Mouse (Mus musculus): ENCODE measurements at regions not wholly inside any gene's neighbourhood (a gene's known extent, or its start where the extent isn't known, plus 50 kb on each side); places are given as distances from the start of the nearest gene placed in this dataset.
"Not testable (repeated sequence)": the region's sequence is repeated elsewhere in the genome, so short reads cannot be mapped to it uniquely, and the experiment has no call there.

DNA sequence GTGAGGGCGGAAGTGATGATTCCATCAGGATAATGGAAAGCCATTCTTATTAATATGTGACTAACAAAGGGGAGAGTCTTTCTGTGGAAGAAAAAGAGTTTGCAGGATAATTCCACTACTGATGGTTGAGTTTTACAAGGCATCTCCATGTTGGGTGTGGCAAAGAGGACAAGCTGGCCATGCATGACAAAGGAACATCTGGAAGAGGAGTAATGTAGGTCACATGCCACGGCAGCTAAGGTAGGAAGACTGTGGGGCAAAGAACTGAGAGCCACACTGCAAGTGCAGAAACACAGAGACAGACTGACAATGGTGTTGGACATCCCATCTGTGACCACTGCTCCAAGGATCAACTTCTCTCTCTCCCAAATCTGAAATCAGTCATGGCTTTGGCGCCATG is 196.4 kb upstream of the Gdi2 start:
- DNase-seq, result no peak
- intact Hi-C loops (cut with DNase I), result no loop called here

DNA sequence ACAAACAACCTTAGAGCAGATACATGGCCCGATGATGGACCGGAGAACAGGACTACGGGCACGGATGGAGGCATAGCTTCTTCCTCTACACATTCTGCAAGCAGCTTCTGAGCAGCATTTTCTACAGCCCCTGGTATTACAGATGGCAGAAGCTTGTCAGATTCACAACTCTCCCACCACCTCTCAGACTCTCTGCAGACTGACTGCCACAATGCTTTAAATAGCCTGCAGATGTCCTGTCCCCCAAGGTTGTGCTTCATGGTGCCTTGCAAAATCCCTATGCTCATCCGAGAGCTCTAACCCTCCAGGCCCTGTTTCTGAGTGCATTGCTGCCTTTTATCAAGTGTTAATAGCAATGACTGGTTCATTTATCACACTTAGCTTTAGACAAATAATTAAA is 194.3 kb upstream of the Gdi2 start:
- no peak for DNase-seq
- intact Hi-C loops (cut with DNase I), result no loop called here

DNA sequence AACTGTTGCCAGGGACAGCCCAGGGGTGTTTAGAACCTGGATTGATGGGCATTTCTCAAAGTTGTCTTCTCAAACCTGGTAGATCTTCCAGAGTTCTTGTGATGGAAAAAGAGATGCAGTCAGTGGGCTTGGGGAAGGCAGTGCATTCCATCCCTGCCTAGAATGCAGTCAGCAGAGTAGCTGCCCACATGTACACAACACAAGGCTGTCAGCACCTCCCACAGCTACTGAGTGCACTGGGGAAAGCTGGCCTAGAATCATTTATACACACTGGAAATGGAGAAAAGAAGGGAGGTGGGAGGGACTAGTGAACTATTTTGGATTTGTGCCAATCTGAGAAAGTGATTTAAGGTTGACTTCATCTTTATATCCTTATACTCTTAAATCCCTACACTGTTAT is 183.0 kb upstream of the Gdi2 start:
- intact Hi-C loops (cut with DNase I); DNase-seq: not testable (repeated sequence)

- intact Hi-C loops (cut with DNase I), result no loop called here
Measured at GRCm38 (mm10) chr13:3358079-3358608, 179.7 kb upstream of the Gdi2 start.

GRCm38 (mm10) chr13:3358996-3359750 is 178.7 kb upstream of the Gdi2 start:
- DNase-seq, result peak; percentile 5 to 8
- intact Hi-C loops (cut with DNase I), result no loop called here

More at GRCm38 (mm10) chr13:3358079-3358608, 179.7 kb upstream of the Gdi2 start:
- no peak for DNase-seq

- peak; percentile 8 to 26 for DNase-seq
- intact Hi-C loops (cut with DNase I), result not testable (repeated sequence)
Measured at GRCm38 (mm10) chr13:3359751-3360260, 178.1 kb upstream of the Gdi2 start.

DNA sequence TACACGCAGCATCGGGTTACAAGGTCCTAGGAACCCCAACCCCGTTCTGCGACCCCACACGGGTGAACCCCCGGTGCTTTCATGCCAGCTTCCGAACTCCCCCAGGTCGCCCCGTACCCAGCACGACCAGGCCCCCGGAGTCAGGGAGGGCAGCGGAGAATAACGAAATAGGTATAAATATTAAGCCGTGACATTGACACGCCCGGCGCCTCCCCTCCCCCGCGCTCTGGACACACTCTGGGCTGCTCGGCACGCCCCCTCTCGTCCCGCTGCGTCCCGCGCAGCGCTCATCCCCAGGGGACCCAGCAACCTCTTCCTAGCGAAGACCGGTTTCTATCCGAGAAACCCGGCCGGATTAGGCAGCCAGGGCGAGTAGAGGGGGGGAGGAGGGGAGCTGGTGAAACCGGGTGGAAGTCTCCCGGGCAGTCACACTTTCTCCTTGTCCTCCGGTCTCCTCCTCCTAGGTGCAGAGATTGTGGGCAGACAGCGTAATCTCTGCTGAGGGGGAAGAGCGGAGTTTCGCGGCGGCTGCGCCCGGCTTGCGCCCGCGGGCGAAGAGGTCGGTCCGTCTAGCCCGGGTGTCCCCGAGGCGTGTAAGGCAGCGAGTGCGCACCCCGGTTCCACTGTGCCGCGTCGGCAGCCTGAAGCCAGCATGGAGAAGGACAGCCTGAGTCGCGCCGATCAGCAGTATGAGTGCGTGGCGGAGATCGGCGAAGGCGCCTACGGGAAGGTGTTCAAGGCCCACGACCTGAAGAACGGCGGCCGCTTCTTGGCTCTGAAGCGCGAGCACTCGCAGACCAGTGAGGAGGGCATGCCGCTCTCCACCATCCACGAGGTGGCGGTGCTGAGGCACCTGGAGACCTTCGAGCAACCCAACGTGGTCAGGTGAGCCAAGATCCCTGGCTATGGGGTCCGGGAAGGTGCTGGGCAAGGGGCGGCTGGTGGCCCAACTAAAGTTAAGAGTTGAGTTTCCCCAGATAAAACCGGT is 177.1 kb upstream of the Gdi2 start:
- intact Hi-C loops (cut with DNase I), result no loop called here
- DNase-seq, result peak; percentile 24 to 41

DNA sequence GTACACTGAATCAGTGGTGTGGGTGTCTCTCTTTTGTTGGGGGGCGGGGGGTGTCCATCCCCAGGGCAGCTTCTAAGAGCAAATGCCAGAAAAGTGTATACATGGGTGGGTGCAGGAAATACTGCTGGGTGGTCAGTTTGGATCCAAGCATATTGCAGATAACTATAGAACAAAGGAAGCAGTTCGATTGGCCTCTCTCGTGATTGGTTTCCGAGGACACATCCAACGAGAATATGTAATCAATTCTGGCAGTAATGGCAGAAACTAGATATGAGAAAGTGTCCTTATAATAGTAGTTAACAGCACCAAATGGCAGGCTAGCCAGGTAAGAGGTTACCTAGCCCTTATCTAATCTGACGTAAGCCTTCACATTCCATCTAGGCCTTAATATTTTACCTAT is 165.2 kb upstream of the Gdi2 start:
- DNase-seq, result no peak
- intact Hi-C loops (cut with DNase I), result no loop called here

DNA sequence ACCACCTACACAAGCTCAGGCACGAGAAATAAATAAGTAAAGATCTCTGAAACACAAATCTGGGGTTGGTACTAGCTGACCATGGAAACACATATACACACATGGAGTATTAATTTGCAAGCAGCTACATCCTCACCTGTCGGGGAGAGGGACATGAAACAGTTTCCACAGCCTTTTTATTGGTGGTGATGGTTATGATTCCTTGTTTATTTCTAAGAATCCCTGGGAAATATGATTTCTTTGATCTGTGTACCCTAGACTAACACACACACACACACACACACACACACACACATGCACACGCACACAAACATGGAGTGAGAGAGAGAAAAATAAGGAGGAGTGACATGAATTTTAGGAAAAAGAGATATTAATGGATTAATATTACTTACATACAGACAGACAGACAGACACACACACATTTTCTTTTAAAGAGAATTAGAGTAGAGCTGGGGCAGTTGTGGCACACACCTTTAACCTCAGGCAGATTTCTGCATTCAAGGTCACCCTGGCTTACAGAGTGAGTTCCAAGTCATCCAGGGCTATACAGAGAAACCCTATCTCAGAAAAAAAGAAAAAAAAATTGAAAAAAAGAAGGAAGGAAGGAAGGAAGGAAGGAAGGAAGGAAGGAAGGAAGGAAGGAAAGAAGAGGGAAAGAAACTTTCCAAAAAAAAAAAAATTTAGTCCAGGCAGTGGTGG is 164.2 kb upstream of the Gdi2 start:
- intact Hi-C loops (cut with DNase I), result not testable (repeated sequence)

DNA sequence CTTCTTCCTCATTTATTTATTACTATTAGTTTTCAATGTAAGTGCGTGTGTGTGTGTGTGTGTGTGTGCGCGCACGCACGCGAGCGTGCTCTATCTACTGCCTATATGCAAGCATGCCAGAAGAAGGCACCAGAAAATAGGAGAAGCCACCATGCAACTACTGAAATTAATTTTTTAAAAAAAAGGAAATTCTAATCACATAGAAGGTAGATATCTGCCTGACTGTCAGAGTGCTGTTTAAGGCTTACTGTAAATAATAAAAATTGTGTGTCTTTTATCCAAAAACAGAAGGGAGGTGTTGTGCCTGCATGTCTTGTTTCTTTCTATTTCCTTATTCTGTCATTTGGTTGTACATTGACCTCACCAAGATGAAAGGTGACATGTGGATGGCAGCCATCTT is 163.1 kb upstream of the Gdi2 start:
- no peak for DNase-seq
- intact Hi-C loops (cut with DNase I), result no loop called here

More for the DNA sequence above, 164.2 kb upstream of the Gdi2 start:
- peak in 1 of 2 experiments; percentile 3 for DNase-seq

DNA sequence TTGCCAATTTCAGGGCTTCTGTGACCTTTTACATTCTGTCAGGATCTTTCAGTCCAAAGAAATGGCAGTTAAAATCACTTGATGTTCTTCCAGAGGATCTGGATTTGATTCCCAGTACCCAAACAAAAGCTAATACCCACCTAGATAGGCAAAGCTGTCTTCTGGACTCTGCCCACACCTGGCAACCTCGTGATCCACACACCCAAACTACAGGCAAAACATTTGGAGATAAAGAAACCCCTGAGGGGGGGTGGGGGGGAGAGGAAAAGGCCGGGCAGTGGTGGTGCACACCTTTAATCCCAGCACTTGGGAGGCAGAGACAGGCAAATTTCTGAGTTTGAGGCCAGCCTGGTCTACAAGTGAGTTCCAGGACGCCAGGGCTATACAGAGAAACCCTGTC is 160.1 kb upstream of the Gdi2 start:
- DNase-seq; intact Hi-C loops (cut with DNase I): not testable (repeated sequence)

GRCm38 (mm10) chr13:3405783-3406182 is 132.1 kb upstream of the Gdi2 start:
- intact Hi-C loops (cut with DNase I), result loop anchor here (2.0 to 5.0 kb wide), 3 partner anchors 185 to 492 kb away; no protein-coding TSS in a partner anchor
- DNase-seq, result not testable (repeated sequence)

- intact Hi-C loops (cut with DNase I), result loop anchor here (2.0 to 5.0 kb wide), 3 partner anchors 184 to 491 kb away; no protein-coding TSS in a partner anchor
- DNase-seq, result peak; percentile 81 to 90
Measured at GRCm38 (mm10) chr13:3406236-3407017, 131.4 kb upstream of the Gdi2 start.

GRCm38 (mm10) chr13:3410281-3410680 is 127.6 kb upstream of the Gdi2 start:
- intact Hi-C loops (cut with DNase I); DNase-seq: not testable (repeated sequence)

DNA sequence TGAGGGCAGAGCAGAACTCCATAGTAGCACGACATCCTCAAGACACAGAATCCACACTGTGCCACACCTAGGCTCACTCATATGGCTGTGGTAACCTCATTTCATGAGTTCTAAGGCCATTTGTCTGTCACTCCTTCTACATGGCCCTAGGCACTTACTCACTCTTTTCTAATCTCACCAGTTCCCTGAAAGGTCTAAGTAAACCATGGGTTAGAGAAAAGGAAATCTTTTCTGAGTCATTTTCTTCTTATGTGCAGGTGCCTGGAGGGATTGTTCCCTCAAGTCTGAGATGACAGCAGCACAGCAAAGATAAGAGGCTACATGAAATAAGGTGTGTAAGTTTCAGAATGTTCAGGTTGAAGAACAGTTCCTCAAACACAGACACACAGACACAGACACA is 120.8 kb upstream of the Gdi2 start:
- intact Hi-C loops (cut with DNase I), result no loop called here
- DNase-seq, result no peak

DNA sequence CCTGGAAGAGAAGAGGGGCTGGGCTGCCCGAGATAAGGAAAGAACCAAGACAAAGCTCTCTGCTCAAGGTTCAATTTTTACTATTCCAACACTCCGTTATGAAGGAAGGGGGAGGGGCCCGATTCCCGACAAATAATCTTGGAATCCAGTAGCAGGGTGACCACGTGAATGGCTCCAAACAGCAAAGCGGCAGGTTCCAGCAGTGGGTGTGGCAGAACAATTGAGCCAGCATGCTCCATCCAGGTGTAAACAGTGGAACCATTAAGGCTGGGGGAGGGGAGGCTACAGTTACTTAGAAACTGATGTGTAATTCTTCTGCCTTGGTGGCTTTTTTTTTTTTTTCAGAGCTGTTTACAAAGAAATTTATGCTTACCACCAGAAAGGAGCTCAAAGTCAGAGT is 82.5 kb upstream of the Gdi2 start:
- DNase-seq; intact Hi-C loops (cut with DNase I): not testable (repeated sequence)

DNA sequence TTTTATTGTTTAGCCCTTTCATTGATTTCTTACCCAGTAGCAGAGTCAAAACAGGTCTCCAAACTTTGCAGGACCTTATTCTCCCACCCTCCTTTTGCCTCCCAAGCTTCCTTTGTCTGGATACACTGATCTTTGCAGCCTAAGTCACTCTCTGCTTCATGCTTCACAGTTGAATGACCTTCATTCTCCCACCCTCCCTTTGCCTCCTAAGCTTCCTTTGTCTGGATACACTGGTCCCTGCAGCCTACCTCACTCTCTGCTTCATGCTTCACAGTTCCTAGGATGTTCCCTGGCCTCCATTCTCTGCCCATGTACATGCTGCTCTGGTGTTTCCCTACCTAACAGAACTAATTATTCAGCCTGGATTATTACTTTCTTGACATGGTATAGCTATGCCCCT is 61.0 kb upstream of the Gdi2 start:
- intact Hi-C loops (cut with DNase I), result no loop called here
- no peak for DNase-seq

- intact Hi-C loops (cut with DNase I), result no loop called here
- peak; percentile 48 to 57 for DNase-seq
Measured at GRCm38 (mm10) chr13:3477997-3478728, 59.7 kb upstream of the Gdi2 start.

Measured in heart, postnatal 10 days (tissue).